Mouse (Mus musculus): Measurements from ENCODE around the gene Aplp1. TPM values are rescaled to one million over a fixed set of nuclear protein-coding genes. Genes with fewer than 3 reads are reported as not detected.

Aplp1 gene
- polyA plus RNA-seq, 1 experiment = 78.2 TPM

- TF ChIP-seq CTCF (IDR thresholded peaks at IDR 0.05; ENCODE audit: low read depth, low read length) (no peak), POLR2A (IDR thresholded peaks at IDR 0.05; ENCODE audit: insufficient read depth, low read length) (no peak), EP300 (IDR thresholded peaks at IDR 0.05; ENCODE audit: insufficient read depth, low read depth, low read length) (no peak)
- no peak overlapping the region for H3K27ac ChIP-seq (ENCODE audit: insufficient read depth, low read length)
- H3K27me3 ChIP-seq (ENCODE audit: control insufficient read depth, insufficient read depth, low read length, poor library complexity, severe bottlenecking) = no peaks in the 10 kb centered on the region
- H3K9me3 ChIP-seq (replicated peaks; ENCODE audit: control insufficient read depth, insufficient read depth, low read length, poor library complexity, severe bottlenecking) = no peaks in the 10 kb centered on the region
- no peak overlapping the region for H3K4me3 ChIP-seq (ENCODE audit: low read depth, low read length)
- H3K4me1 ChIP-seq (ENCODE audit: control insufficient read depth, insufficient read depth, low read length) = no peaks in the 10 kb centered on the region
- H3K36me3 ChIP-seq (ENCODE audit: control insufficient read depth, insufficient read depth, low read length, poor library complexity, severe bottlenecking) = no peaks in the 10 kb centered on the region
- H3K9ac ChIP-seq (ENCODE audit: low read depth, poor library complexity, severe bottlenecking) = no peak overlapping the region
Measured at GRCm38 (mm10) chr7:30399671-30400070, 45.7 kb downstream of the Aplp1 start.

GRCm38 (mm10) chr7:30394871-30395270 is 50.5 kb downstream of the Aplp1 start:
- H3K9me3 ChIP-seq (replicated peaks; ENCODE audit: control insufficient read depth, insufficient read depth, low read length, poor library complexity, severe bottlenecking) = no peaks in the 10 kb centered on the region
- H3K4me3 ChIP-seq (ENCODE audit: low read depth, low read length) = no peak overlapping the region
- no peak overlapping the region for H3K27ac ChIP-seq (ENCODE audit: insufficient read depth, low read length)
- no peaks in the 10 kb centered on the region for H3K36me3 ChIP-seq (ENCODE audit: control insufficient read depth, insufficient read depth, low read length, poor library complexity, severe bottlenecking)
- no peak overlapping the region for H3K9ac ChIP-seq (ENCODE audit: low read depth, poor library complexity, severe bottlenecking)
- no peaks in the 10 kb centered on the region for H3K27me3 ChIP-seq (ENCODE audit: control insufficient read depth, insufficient read depth, low read length, poor library complexity, severe bottlenecking)
- TF ChIP-seq POLR2A (IDR thresholded peaks at IDR 0.05; ENCODE audit: insufficient read depth, low read length) (no peak), CTCF (IDR thresholded peaks at IDR 0.05; ENCODE audit: low read depth, low read length) (peak; percentile 33)
- H3K4me1 ChIP-seq (ENCODE audit: control insufficient read depth, insufficient read depth, low read length) = no peaks in the 10 kb centered on the region

- TF ChIP-seq POLR2A (IDR thresholded peaks at IDR 0.05; ENCODE audit: insufficient read depth, low read length) = no peak
- no peak for TF ChIP-seq EP300 (IDR thresholded peaks at IDR 0.05; ENCODE audit: insufficient read depth, low read depth, low read length)
- TF ChIP-seq CTCF (IDR thresholded peaks at IDR 0.05; ENCODE audit: low read depth, low read length) = no peak
- H3K4me1 ChIP-seq (ENCODE audit: control insufficient read depth, insufficient read depth, low read length) = no peaks in the 10 kb centered on the region
- no peaks in the 10 kb centered on the region for H3K36me3 ChIP-seq (ENCODE audit: control insufficient read depth, insufficient read depth, low read length, poor library complexity, severe bottlenecking)
- no peak overlapping the region for H3K27ac ChIP-seq (ENCODE audit: insufficient read depth, low read length)
- H3K9me3 ChIP-seq (replicated peaks; ENCODE audit: control insufficient read depth, insufficient read depth, low read length, poor library complexity, severe bottlenecking) = no peaks in the 10 kb centered on the region
- no peak overlapping the region for H3K4me3 ChIP-seq (ENCODE audit: low read depth, low read length)
- no peak overlapping the region for H3K9ac ChIP-seq (ENCODE audit: low read depth, poor library complexity, severe bottlenecking)
- no peaks in the 10 kb centered on the region for H3K27me3 ChIP-seq (ENCODE audit: control insufficient read depth, insufficient read depth, low read length, poor library complexity, severe bottlenecking)
Measured at GRCm38 (mm10) chr7:30394379-30394778, 51.0 kb downstream of the Aplp1 start.

- TF ChIP-seq CTCF (IDR thresholded peaks at IDR 0.05; ENCODE audit: low read depth, low read length) = no peak
- no peak for TF ChIP-seq POLR2A (IDR thresholded peaks at IDR 0.05; ENCODE audit: insufficient read depth, low read length)
- no peak for TF ChIP-seq EP300 (IDR thresholded peaks at IDR 0.05; ENCODE audit: insufficient read depth, low read depth, low read length)
- no peaks in the 10 kb centered on the region for H3K36me3 ChIP-seq (ENCODE audit: control insufficient read depth, insufficient read depth, low read length, poor library complexity, severe bottlenecking)
- no peak overlapping the region for H3K27ac ChIP-seq (ENCODE audit: insufficient read depth, low read length)
- no peak overlapping the region for H3K9ac ChIP-seq (ENCODE audit: low read depth, poor library complexity, severe bottlenecking)
- H3K27me3 ChIP-seq (ENCODE audit: control insufficient read depth, insufficient read depth, low read length, poor library complexity, severe bottlenecking) = no peaks in the 10 kb centered on the region
- no peaks in the 10 kb centered on the region for H3K9me3 ChIP-seq (replicated peaks; ENCODE audit: control insufficient read depth, insufficient read depth, low read length, poor library complexity, severe bottlenecking)
- no peak overlapping the region for H3K4me3 ChIP-seq (ENCODE audit: low read depth, low read length)
- no peaks in the 10 kb centered on the region for H3K4me1 ChIP-seq (ENCODE audit: control insufficient read depth, insufficient read depth, low read length)
Measured at GRCm38 (mm10) chr7:30393631-30394030, 51.7 kb downstream of the Aplp1 start.

- H3K36me3 ChIP-seq (ENCODE audit: control insufficient read depth, insufficient read depth, low read length, poor library complexity, severe bottlenecking) = no peaks in the 10 kb centered on the region
- no peak overlapping the region for H3K9ac ChIP-seq (ENCODE audit: low read depth, poor library complexity, severe bottlenecking)
- no peaks in the 10 kb centered on the region for H3K4me1 ChIP-seq (ENCODE audit: control insufficient read depth, insufficient read depth, low read length)
- H3K4me3 ChIP-seq (ENCODE audit: low read depth, low read length) = no peak overlapping the region
- no peak overlapping the region for H3K27ac ChIP-seq (ENCODE audit: insufficient read depth, low read length)
- no peaks in the 10 kb centered on the region for H3K9me3 ChIP-seq (replicated peaks; ENCODE audit: control insufficient read depth, insufficient read depth, low read length, poor library complexity, severe bottlenecking)
- no peaks in the 10 kb centered on the region for H3K27me3 ChIP-seq (ENCODE audit: control insufficient read depth, insufficient read depth, low read length, poor library complexity, severe bottlenecking)
- TF ChIP-seq POLR2A (IDR thresholded peaks at IDR 0.05; ENCODE audit: insufficient read depth, low read length) (no peak), CTCF (IDR thresholded peaks at IDR 0.05; ENCODE audit: low read depth, low read length) (no peak), EP300 (IDR thresholded peaks at IDR 0.05; ENCODE audit: insufficient read depth, low read depth, low read length) (no peak)
Measured at GRCm38 (mm10) chr7:30392746-30393520, 52.4 kb downstream of the Aplp1 start.

Other genes starting within 250 kb of the Aplp1 start
- 359 and 396 TPM in 2 replicates for gene Capns1, start 246.7 kb downstream of the Aplp1 start, polyA plus RNA-seq (2011; ENCODE audit: insufficient read depth, insufficient read length, low read depth, missing spikeins)
- 58.7 and 65.4 TPM in 2 replicates for gene Polr2i, start 213.6 kb downstream of the Aplp1 start, polyA plus RNA-seq (2011; ENCODE audit: insufficient read depth, insufficient read length, low read depth, missing spikeins)
- 86.6 and 90.0 TPM in 2 replicates for gene Tbcb, start 213.3 kb downstream of the Aplp1 start, polyA plus RNA-seq (2011; ENCODE audit: insufficient read depth, insufficient read length, low read depth, missing spikeins)
- gene Ovol3, start 209.8 kb downstream of the Aplp1 start, polyA plus RNA-seq (2011; ENCODE audit: insufficient read depth, insufficient read length, low read depth, missing spikeins) = not detected in 2 replicates
- gene Thap8, start 165.4 kb downstream of the Aplp1 start, polyA plus RNA-seq (2011; ENCODE audit: insufficient read depth, insufficient read length, low read depth, missing spikeins) = 0.60 and 0.84 TPM in 2 replicates
- 26.2 and 27.0 TPM in 2 replicates for gene Wdr62, start 165.1 kb downstream of the Aplp1 start, polyA plus RNA-seq (2011; ENCODE audit: insufficient read depth, insufficient read length, low read depth, missing spikeins)
- 49.4 and 52.2 TPM in 2 replicates for gene Clip3, start 153.8 kb downstream of the Aplp1 start, polyA plus RNA-seq (2011; ENCODE audit: insufficient read depth, insufficient read length, low read depth, missing spikeins)
- 25.3 and 29.5 TPM in 2 replicates for gene Alkbh6, start 136.8 kb downstream of the Aplp1 start, polyA plus RNA-seq (2011; ENCODE audit: insufficient read depth, insufficient read length, low read depth, missing spikeins)
- 41.6 and 43.7 TPM in 2 replicates for gene Syne4, start 130.7 kb downstream of the Aplp1 start, polyA plus RNA-seq (2011; ENCODE audit: insufficient read depth, insufficient read length, low read depth, missing spikeins)
- 0.52 and 0.58 TPM in 2 replicates for gene E130208F15Rik, start 123.8 kb downstream of the Aplp1 start, polyA plus RNA-seq (2011; ENCODE audit: insufficient read depth, insufficient read length, low read depth, missing spikeins)
- gene Sdhaf1, start 121.6 kb downstream of the Aplp1 start, polyA plus RNA-seq (2011; ENCODE audit: insufficient read depth, insufficient read length, low read depth, missing spikeins) = 5.6 and 7.3 TPM in 2 replicates
- 4.2 and 6.3 TPM in 2 replicates for gene Lrfn3, start 82.8 kb downstream of the Aplp1 start, polyA plus RNA-seq (2011; ENCODE audit: insufficient read depth, insufficient read length, low read depth, missing spikeins)
- gene Tyrobp, start 31.8 kb downstream of the Aplp1 start, polyA plus RNA-seq (2011; ENCODE audit: insufficient read depth, insufficient read length, low read depth, missing spikeins) = not detected in 2 replicates
- gene Hcst, start 25.7 kb downstream of the Aplp1 start, polyA plus RNA-seq (2011; ENCODE audit: insufficient read depth, insufficient read length, low read depth, missing spikeins) = not detected in 2 replicates
- gene Nfkbid, start 23.8 kb downstream of the Aplp1 start, polyA plus RNA-seq (2011; ENCODE audit: insufficient read depth, insufficient read length, low read depth, missing spikeins) = 4.1 TPM in 2 replicates
- 5.8 and 9.4 TPM in 2 replicates for gene Kirrel2, start 12.2 kb upstream of the Aplp1 start, polyA plus RNA-seq (2011; ENCODE audit: insufficient read depth, insufficient read length, low read depth, missing spikeins)
- 27.5 and 30.9 TPM in 2 replicates for gene Nphs1, start 12.8 kb upstream of the Aplp1 start, polyA plus RNA-seq (2011; ENCODE audit: insufficient read depth, insufficient read length, low read depth, missing spikeins)
- 0.58 TPM in 1 of 2 replicates, not detected in the other for gene Prodh2, start 48.1 kb upstream of the Aplp1 start, polyA plus RNA-seq (2011; ENCODE audit: insufficient read depth, insufficient read length, low read depth, missing spikeins)
- gene Arhgap33, start 89.5 kb upstream of the Aplp1 start, polyA plus RNA-seq (2011; ENCODE audit: insufficient read depth, insufficient read length, low read depth, missing spikeins) = 6.0 and 6.5 TPM in 2 replicates
- 6.4 and 7.0 TPM in 2 replicates for gene Hspb6, start 106.6 kb upstream of the Aplp1 start, polyA plus RNA-seq (2011; ENCODE audit: insufficient read depth, insufficient read length, low read depth, missing spikeins)
- 16.8 and 17.3 TPM in 2 replicates for gene Proser3, start 106.8 kb upstream of the Aplp1 start, polyA plus RNA-seq (2011; ENCODE audit: insufficient read depth, insufficient read length, low read depth, missing spikeins)
- 23.3 and 29.3 TPM in 2 replicates for gene Lin37, start 114.3 kb upstream of the Aplp1 start, polyA plus RNA-seq (2011; ENCODE audit: insufficient read depth, insufficient read length, low read depth, missing spikeins)
- 50.9 and 73.9 TPM in 2 replicates for gene U2af1l4, start 117.8 kb upstream of the Aplp1 start, polyA plus RNA-seq (2011; ENCODE audit: insufficient read depth, insufficient read length, low read depth, missing spikeins)
- gene Gm49396, start 117.8 kb upstream of the Aplp1 start, polyA plus RNA-seq (2011; ENCODE audit: insufficient read depth, insufficient read length, low read depth, missing spikeins) = 1.8 and 1.9 TPM in 2 replicates
- 99.8 and 107 TPM in 2 replicates for gene Psenen, start 118.1 kb upstream of the Aplp1 start, polyA plus RNA-seq (2011; ENCODE audit: insufficient read depth, insufficient read length, low read depth, missing spikeins)
- gene Igflr1, start 119.9 kb upstream of the Aplp1 start, polyA plus RNA-seq (2011; ENCODE audit: insufficient read depth, insufficient read length, low read depth, missing spikeins) = 0.72 TPM in 1 of 2 replicates, not detected in the other
- 70.2 and 81.4 TPM in 2 replicates for gene Kmt2b, start 143.2 kb upstream of the Aplp1 start, polyA plus RNA-seq (2011; ENCODE audit: insufficient read depth, insufficient read length, low read depth, missing spikeins)
- gene Zbtb32, start 153.4 kb upstream of the Aplp1 start, polyA plus RNA-seq (2011; ENCODE audit: insufficient read depth, insufficient read length, low read depth, missing spikeins) = 20.3 and 22.7 TPM in 2 replicates
- 2.5 and 2.8 TPM in 2 replicates for gene Upk1a, start 167.3 kb upstream of the Aplp1 start, polyA plus RNA-seq (2011; ENCODE audit: insufficient read depth, insufficient read length, low read depth, missing spikeins)
- 540 and 569 TPM in 2 replicates for gene Cox6b1, start 180.6 kb upstream of the Aplp1 start, polyA plus RNA-seq (2011; ENCODE audit: insufficient read depth, insufficient read length, low read depth, missing spikeins)
- 2.8 and 3.3 TPM in 2 replicates for gene Etv2, start 190.3 kb upstream of the Aplp1 start, polyA plus RNA-seq (2011; ENCODE audit: insufficient read depth, insufficient read length, low read depth, missing spikeins)
- gene Rbm42, start 204.8 kb upstream of the Aplp1 start, polyA plus RNA-seq (2011; ENCODE audit: insufficient read depth, insufficient read length, low read depth, missing spikeins) = 42.3 and 47.0 TPM in 2 replicates
- gene Haus5, start 219.5 kb upstream of the Aplp1 start, polyA plus RNA-seq (2011; ENCODE audit: insufficient read depth, insufficient read length, low read depth, missing spikeins) = 16.9 and 17.8 TPM in 2 replicates
- not detected in 2 replicates for gene Pmis2, start 226.1 kb upstream of the Aplp1 start, polyA plus RNA-seq (2011; ENCODE audit: insufficient read depth, insufficient read length, low read depth, missing spikeins)